Mouse (Mus musculus) CD4-positive, CD25-positive, alpha-beta regulatory T cell, adult 4 months (primary cell): ENCODE data around the gene Ascc3. TPM values are rescaled to one million over a fixed set of nuclear protein-coding genes. Genes with fewer than 3 reads are reported as not detected.

ENCODE experiments used
- ATAC-seq: one replicate; pipeline ENCODE4 v1.8.0; 2017
- polyA plus RNA-seq, 2 experiments: library from polyadenylated mRNA; unstranded; fragments of 100-300 nt; shearing (Covaris generic); gene quantifications; one replicate each; pipeline ENCODE4 v1.2.1; 2017

Ascc3 gene
- polyA plus RNA-seq, 2 experiments from 2014 or later = 28.4 to 29.0 TPM

GRCm38 (mm10) chr10:50895881-50896766 lies 303.7 kb downstream of the Ascc3 start:
- no peak for ATAC-seq

DNA sequence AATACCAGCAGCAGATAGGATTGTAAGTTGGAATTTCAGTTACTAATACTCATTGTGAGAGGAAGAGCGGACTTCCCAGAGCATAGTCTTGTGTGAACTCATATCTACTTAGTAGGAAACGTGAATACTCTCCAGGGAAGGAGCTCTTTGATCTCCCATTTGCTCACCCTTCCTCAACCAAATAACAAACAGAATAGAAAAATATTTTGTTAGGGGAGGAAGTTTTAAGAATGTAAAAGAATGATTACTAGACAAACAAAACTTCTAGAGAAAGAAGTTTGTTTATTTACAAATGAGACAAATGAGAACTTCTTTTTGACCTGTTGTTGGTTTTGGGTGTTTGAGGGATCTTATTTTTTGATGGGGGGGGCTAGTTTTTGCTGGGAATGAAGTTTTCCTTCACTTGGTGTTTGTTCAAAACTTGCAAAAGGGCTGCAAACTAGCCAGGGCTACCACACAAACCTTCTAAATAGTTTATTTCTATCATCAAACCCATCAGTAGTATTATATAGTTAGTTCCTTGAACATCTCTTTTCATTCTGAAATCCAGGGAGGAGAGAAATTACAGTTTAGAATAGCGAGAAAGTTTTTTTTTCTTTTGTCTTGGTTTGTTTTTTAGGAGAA lies 304.4 kb downstream of the Ascc3 start:
- no peak for ATAC-seq

DNA sequence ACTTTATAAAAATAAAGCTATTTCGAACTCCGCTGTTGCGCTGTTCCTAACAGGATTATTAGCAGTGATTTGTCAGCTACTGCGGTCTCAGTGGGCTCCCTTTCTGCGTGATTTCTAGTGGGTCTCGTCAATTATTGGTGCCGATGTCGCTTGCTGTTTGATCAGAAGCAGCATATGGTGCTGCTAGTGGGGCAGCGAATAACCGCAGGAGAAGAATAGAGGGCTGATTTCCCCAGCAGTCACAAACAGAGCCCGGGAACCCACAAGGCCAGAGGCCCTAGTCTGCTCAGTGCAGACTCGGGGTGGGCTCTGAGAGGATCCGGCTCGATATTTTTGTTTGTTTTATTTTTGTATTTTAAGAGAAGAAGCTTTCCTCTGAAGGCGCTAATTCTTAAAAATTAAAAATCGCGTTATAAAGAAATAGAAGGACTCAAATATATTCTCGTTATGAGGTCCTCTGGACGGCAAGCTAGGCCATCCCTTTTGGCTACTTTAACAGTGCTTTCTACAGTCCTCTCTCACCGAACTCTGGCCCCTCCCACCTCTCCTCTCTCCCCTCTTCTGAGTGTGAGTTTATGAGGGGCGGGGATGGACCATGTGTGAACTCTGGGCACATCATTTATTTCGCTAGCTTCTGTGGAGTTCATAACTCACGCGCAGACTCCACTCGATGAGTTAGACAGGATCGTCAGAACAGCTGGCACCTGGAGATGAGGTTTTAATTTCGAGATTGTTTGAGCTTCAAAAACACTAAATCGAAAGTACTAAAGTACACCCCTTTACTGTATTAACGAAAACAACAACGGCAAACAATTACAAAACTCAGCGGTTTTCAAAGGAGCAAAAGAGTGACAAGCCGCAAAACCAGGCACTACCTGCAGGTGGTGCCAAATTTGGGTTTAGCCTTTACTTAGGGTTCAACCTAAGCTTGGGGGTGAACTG lies 305.3 kb downstream of the Ascc3 start:
- peak; percentile 57 for ATAC-seq

DNA sequence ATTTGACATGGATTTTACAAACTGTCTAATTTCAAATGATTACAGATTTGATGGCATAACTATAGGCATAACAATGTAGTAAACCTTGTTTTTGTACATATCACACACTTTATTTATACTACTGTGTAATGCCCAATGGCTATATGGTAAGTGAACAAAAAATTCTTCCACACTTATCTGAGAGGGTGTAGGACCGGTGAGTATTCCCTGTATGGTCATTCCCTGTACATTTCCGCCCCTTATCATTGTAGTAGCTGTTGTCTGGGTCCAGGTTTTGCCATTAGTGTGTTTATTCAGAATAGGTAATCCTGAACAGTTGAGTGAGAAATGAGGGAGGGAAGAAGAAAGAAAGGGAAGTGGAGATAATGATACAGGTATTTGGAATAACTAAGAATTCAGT lies 306.2 kb downstream of the Ascc3 start:
- ATAC-seq = no peak

GRCm38 (mm10) chr10:50899846-50900745 lies 307.6 kb downstream of the Ascc3 start:
- no peak for ATAC-seq
